ENCODE assay signal across 8 mouse cellular contexts in genomic region chr4:123990293-123991185, GRCm38 (mm10).
DNase-seq lines count a peak whose midpoint lies in the region; ATAC-seq and TF ChIP-seq lines count a peak whose summit lies in the region.

No protein-coding gene starts in this region.

- no peak for TF ChIP-seq CTCF in bone marrow macrophage, adult 2 months (IDR thresholded peaks at IDR 0.05; ENCODE audit: low read depth, low read length)
- TF ChIP-seq CTCF in kidney, postnatal 0 days (IDR thresholded peaks at IDR 0.05; ENCODE audit: low read depth) = no peak

- intact Hi-C loops in heart, postnatal 10 days (cut with DNase I) = no loop called here

- H3K4me2 ChIP-seq in heart, embryonic 11.5 days = peak overlapping the region; percentile 77
- peak overlapping the region; percentile 51 for H3K4me2 ChIP-seq in kidney, postnatal 0 days (ENCODE audit: low read length)
- peak overlapping the region; percentile 52 for H3K4me2 ChIP-seq in liver, embryonic 15.5 days

- 0 out of 2 replicates have a peak overlapping the region, but pooled peaks have one; percentile 19 for H3K27ac ChIP-seq in bone marrow macrophage, adult 2 months (ENCODE audit: insufficient read depth, low read depth, low read length)
- no peak overlapping the region for H3K27ac ChIP-seq in heart, embryonic 11.5 days (ENCODE audit: low read depth, low read length)
- no peak overlapping the region for H3K27ac ChIP-seq in kidney, postnatal 0 days
- no peak overlapping the region for H3K27ac ChIP-seq in liver, embryonic 15.5 days (replicated peaks)

- peak overlapping the region; percentile 41 for H3K4me3 ChIP-seq in bone marrow macrophage, adult 2 months (ENCODE audit: insufficient read depth, low read length)
- peak overlapping the region; percentile 35 for H3K4me3 ChIP-seq in heart, embryonic 11.5 days (ENCODE audit: low read depth, low read length)
- H3K4me3 ChIP-seq in kidney, postnatal 0 days (replicated peaks; ENCODE audit: low read depth, low read length) = peak overlapping the region; percentile 9; the same call in 1 of the 2 replicates
- H3K4me3 ChIP-seq in liver, embryonic 15.5 days (replicated peaks) = peak overlapping the region; percentile 22

- peak overlapping the region; percentile 63 for H3K9ac ChIP-seq in heart, embryonic 11.5 days (ENCODE audit: low read depth, low read length)
- H3K9ac ChIP-seq in kidney, postnatal 0 days (ENCODE audit: low read depth, low read length) = no peak overlapping the region
- no peak overlapping the region for H3K9ac ChIP-seq in liver, embryonic 15.5 days

- no peaks in the 10 kb centered on the region for H3K36me3 ChIP-seq in heart, embryonic 11.5 days (ENCODE audit: control insufficient read depth, insufficient read depth, low read length)
- H3K36me3 ChIP-seq in kidney, postnatal 0 days (ENCODE audit: insufficient read depth, low read length) = no peaks in the 10 kb centered on the region
- no peaks in the 10 kb centered on the region for H3K36me3 ChIP-seq in liver, embryonic 15.5 days (replicated peaks)

- WGBS in heart, embryonic 11.5 days (ENCODE audit: insufficient replicate concordance) = 2% methylated on average over 37 of the region's 37 CpGs
- WGBS in kidney, postnatal 0 days = 2% methylated on average over 37 of the region's 37 CpGs
- 2% methylated on average over 37 of the region's 37 CpGs for WGBS in liver, embryonic 15.5 days (ENCODE audit: insufficient replicate concordance)

- H3K27me3 ChIP-seq in heart, embryonic 11.5 days (ENCODE audit: control insufficient read depth, insufficient read depth, low read length) = peaks cover 17% of the 10 kb centered on the region
- H3K27me3 ChIP-seq in kidney, postnatal 0 days (ENCODE audit: insufficient read depth, low read length) = peaks cover 10% of the 10 kb centered on the region; the same call in 1 of the 2 replicates
- peaks cover 35% of the 10 kb centered on the region for H3K27me3 ChIP-seq in liver, embryonic 15.5 days

- TF ChIP-seq POLR2A in bone marrow macrophage, adult 2 months (IDR thresholded peaks at IDR 0.05; ENCODE audit: borderline replicate concordance, low read depth, low read length) = no peak

- ATAC-seq in heart, embryonic 11.5 days (replicated peaks; ENCODE audit: insufficient number of reproducible peaks, low FRiP score, low TSS enrichment) = no peak
- peak; percentile 90 for ATAC-seq in kidney, postnatal 0 days (replicated peaks; ENCODE audit: low FRiP score, low read depth)
- peak; percentile 58 for ATAC-seq in liver, embryonic 15.5 days (ENCODE audit: insufficient read depth)

- peaks cover 10% of the 10 kb centered on the region for H3K4me1 ChIP-seq in bone marrow macrophage, adult 2 months (ENCODE audit: control insufficient read depth, insufficient read depth, low read length)
- peaks cover 6% of the 10 kb centered on the region for H3K4me1 ChIP-seq in heart, embryonic 11.5 days (ENCODE audit: control insufficient read depth, insufficient read depth, low read length)
- H3K4me1 ChIP-seq in kidney, postnatal 0 days (replicated peaks; ENCODE audit: insufficient read depth, low read length) = 0 out of 2 replicates have a peak, but pooled peaks cover 8% of the 10 kb centered on the region
- H3K4me1 ChIP-seq in liver, embryonic 15.5 days (replicated peaks) = 0 out of 2 replicates have a peak, but pooled peaks cover 6% of the 10 kb centered on the region

- H3K9me3 ChIP-seq in heart, embryonic 11.5 days (replicated peaks; ENCODE audit: control insufficient read depth, low read length) = no peaks in the 10 kb centered on the region
- H3K9me3 ChIP-seq in kidney, postnatal 0 days (replicated peaks; ENCODE audit: low read length) = no peaks in the 10 kb centered on the region
- H3K9me3 ChIP-seq in liver, embryonic 15.5 days (replicated peaks) = no peaks in the 10 kb centered on the region

- DNase-seq in heart, adult 18-20 months = peak; percentile 4 to 6
- DNase-seq in heart, postnatal 10 days = no peak
- peak; percentile 33 for DNase-seq in kidney, postnatal 0 days (ENCODE audit: low spot score)
- DNase-seq in right cerebral cortex, postnatal 25 days = peak; percentile 19
- DNase-seq in natural killer cell, adult 2 months (ENCODE audit: low spot score in 2 of 2) = no peak

Comparison
In these comparisons a context has a peak if more than half of its experiments do, and no peak if none do; other contexts are left out.
1. DNase-seq: peak in heart, adult 18-20 months (2 of 2), kidney, postnatal 0 days (single experiment) and right cerebral cortex, postnatal 25 days (single experiment); none in heart, postnatal 10 days (0 of 2) and natural killer cell, adult 2 months (0 of 2).
2. Peak in every context shown above with its lines, with median percentiles within 50 percentile points of each other: H3K4me3 ChIP-seq and H3K4me2 ChIP-seq.